ENCODE assay signal across 8 mouse cellular contexts in genomic region chr5:66385636-66386035, GRCm38 (mm10).
DNase-seq lines count a peak whose midpoint lies in the region; ATAC-seq and TF ChIP-seq lines count a peak whose summit lies in the region.

No protein-coding gene starts in this region.

- 35% methylated on average over 3 of the region's 3 CpGs for WGBS in heart, adult 2 months
- WGBS in heart, embryonic 11.5 days (ENCODE audit: insufficient replicate concordance) = 46% methylated on average over 3 of the region's 3 CpGs

- ATAC-seq in heart, embryonic 11.5 days (replicated peaks; ENCODE audit: insufficient number of reproducible peaks, low FRiP score, low TSS enrichment) = no peak

- H3K4me1 ChIP-seq in heart, adult 2 months (ENCODE audit: control insufficient read depth, insufficient read depth, low read length) = no peaks in the 10 kb centered on the region; the same call in 1 of the 2 replicates
- H3K4me1 ChIP-seq in heart, embryonic 11.5 days (ENCODE audit: control insufficient read depth, insufficient read depth, low read length) = no peaks in the 10 kb centered on the region
- no peaks in the 10 kb centered on the region for H3K4me1 ChIP-seq in E14TG2a.4 (replicated peaks; ENCODE audit: low read depth, low read length)

- peak overlapping the region; percentile 17; the same call in 1 of the 2 replicates for H3K27ac ChIP-seq in heart, adult 2 months
- H3K27ac ChIP-seq in heart, embryonic 11.5 days (ENCODE audit: low read depth, low read length) = no peak overlapping the region

- no peak overlapping the region for H3K4me2 ChIP-seq in heart, embryonic 11.5 days

- TF ChIP-seq EP300 in heart, adult 2 months (IDR thresholded peaks at IDR 0.05; ENCODE audit: insufficient read depth, low read depth, low read length) = no peak

- no peaks in the 10 kb centered on the region for H3K9me3 ChIP-seq in heart, embryonic 11.5 days (replicated peaks; ENCODE audit: control insufficient read depth, low read length)
- H3K9me3 ChIP-seq in E14TG2a.4 (ENCODE audit: low read length) = no peaks in the 10 kb centered on the region

- peak; percentile 95 for TF ChIP-seq CTCF in heart, adult 2 months (IDR thresholded peaks at IDR 0.05)
- peak; percentile 100 for TF ChIP-seq CTCF in E14TG2a.4 (conservative IDR thresholded peaks at IDR 0.05; ENCODE audit: low read length)

- H3K36me3 ChIP-seq in heart, adult 2 months (ENCODE audit: control insufficient read depth, insufficient read depth, low read length) = no peaks in the 10 kb centered on the region
- H3K36me3 ChIP-seq in heart, embryonic 11.5 days (ENCODE audit: control insufficient read depth, insufficient read depth, low read length) = no peaks in the 10 kb centered on the region
- H3K36me3 ChIP-seq in E14TG2a.4 (ENCODE audit: insufficient read depth, low read length) = no peaks in the 10 kb centered on the region

- no peak for TF ChIP-seq POLR2A in heart, adult 2 months (IDR thresholded peaks at IDR 0.05; ENCODE audit: insufficient read depth, low read depth, low read length)

- no peak overlapping the region for H3K9ac ChIP-seq in heart, adult 2 months (ENCODE audit: low read depth, low read length)
- H3K9ac ChIP-seq in heart, embryonic 11.5 days (ENCODE audit: low read depth, low read length) = no peak overlapping the region

- no peaks in the 10 kb centered on the region for H3K79me2 ChIP-seq in heart, adult 2 months (replicated peaks; ENCODE audit: control insufficient read depth, insufficient read depth, low read length)

- no peak overlapping the region for H3K4me3 ChIP-seq in heart, adult 2 months
- no peak overlapping the region for H3K4me3 ChIP-seq in heart, embryonic 11.5 days (ENCODE audit: low read depth, low read length)
- no peak overlapping the region for H3K4me3 ChIP-seq in E14TG2a.4 (replicated peaks; ENCODE audit: low read length)

- H3K27me3 ChIP-seq in heart, adult 2 months (ENCODE audit: control insufficient read depth, insufficient read depth, low read length) = no peaks in the 10 kb centered on the region
- no peaks in the 10 kb centered on the region for H3K27me3 ChIP-seq in heart, embryonic 11.5 days (ENCODE audit: control insufficient read depth, insufficient read depth, low read length)
- no peaks in the 10 kb centered on the region for H3K27me3 ChIP-seq in E14TG2a.4 (ENCODE audit: insufficient read depth, low read length)

- intact Hi-C loops in heart, adult 2 months (cut with DNase I) = loop anchor here (2.0 to 10.0 kb wide), 2 partner anchors 239 to 277 kb away; no protein-coding TSS in a partner anchor
- intact Hi-C loops in gastrocnemius, postnatal 36 days (cut with DNase I) = no loop called here

- peak; percentile 59 to 64 for DNase-seq in heart, adult 2 months
- peak; percentile 48 for DNase-seq in cerebellum, adult 9-10 months
- DNase-seq in gastrocnemius, postnatal 36 days = peak; percentile 53 to 64
- DNase-seq in layer of hippocampus, adult 9-11 months = peak; percentile 41
- peak; percentile 23 for DNase-seq in naive thymus-derived CD4-positive, alpha-beta T cell, adult 2 months (ENCODE audit: low read depth)
- DNase-seq in thymus, postnatal 25 days = peak; percentile 47
